Mouse (Mus musculus): ENCODE data around the gene Gm20388.

Gene Gm20388

DNA sequence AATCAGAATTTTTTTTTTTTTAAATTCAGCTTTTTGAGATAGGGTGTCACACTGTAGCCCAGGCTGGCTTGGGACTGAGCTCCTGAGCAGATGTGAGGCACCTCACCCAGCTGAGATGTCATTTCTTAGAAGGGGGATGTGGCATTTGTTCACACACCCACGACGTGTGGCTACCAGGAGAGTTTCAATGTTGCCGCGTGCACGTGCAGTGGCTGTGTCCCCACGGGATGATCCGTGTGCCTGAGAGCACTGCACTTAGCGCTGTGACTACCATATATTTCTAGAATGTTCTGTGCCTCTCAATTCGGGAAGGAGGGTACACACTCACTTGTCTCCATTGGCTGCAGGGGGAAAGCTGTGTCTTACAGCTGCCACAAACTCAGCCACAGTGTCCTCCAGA is 2525.5 kb downstream of the Gm20388 start:
- no peak for DNase-seq (ENCODE audit: low spot score in 2 of 2)

- DNase-seq (ENCODE audit: low spot score in 2 of 2) = no peak
These were observed 2526.0 kb downstream of the Gm20388 start for GRCm38 (mm10) chr8:122436586-122437125.

GRCm38 (mm10) chr8:122437708-122438331 is 2527.2 kb downstream of the Gm20388 start:
- no peak for DNase-seq (ENCODE audit: low spot score in 2 of 2)

- DNase-seq (ENCODE audit: low spot score in 2 of 2) = no peak
These were observed 2528.7 kb downstream of the Gm20388 start for GRCm38 (mm10) chr8:122439336-122439735.

- DNase-seq (ENCODE audit: low spot score in 2 of 2) = no peak
These were observed 2530.7 kb downstream of the Gm20388 start for GRCm38 (mm10) chr8:122441326-122441725.

- DNase-seq (ENCODE audit: low spot score in 2 of 2) = no peak
These were observed 2531.7 kb downstream of the Gm20388 start for GRCm38 (mm10) chr8:122442356-122442755.

- DNase-seq (ENCODE audit: low spot score in 2 of 2) = peak in 1 of 2 experiments; percentile 28
These were observed 2532.1 kb downstream of the Gm20388 start for GRCm38 (mm10) chr8:122442781-122443180.

DNA sequence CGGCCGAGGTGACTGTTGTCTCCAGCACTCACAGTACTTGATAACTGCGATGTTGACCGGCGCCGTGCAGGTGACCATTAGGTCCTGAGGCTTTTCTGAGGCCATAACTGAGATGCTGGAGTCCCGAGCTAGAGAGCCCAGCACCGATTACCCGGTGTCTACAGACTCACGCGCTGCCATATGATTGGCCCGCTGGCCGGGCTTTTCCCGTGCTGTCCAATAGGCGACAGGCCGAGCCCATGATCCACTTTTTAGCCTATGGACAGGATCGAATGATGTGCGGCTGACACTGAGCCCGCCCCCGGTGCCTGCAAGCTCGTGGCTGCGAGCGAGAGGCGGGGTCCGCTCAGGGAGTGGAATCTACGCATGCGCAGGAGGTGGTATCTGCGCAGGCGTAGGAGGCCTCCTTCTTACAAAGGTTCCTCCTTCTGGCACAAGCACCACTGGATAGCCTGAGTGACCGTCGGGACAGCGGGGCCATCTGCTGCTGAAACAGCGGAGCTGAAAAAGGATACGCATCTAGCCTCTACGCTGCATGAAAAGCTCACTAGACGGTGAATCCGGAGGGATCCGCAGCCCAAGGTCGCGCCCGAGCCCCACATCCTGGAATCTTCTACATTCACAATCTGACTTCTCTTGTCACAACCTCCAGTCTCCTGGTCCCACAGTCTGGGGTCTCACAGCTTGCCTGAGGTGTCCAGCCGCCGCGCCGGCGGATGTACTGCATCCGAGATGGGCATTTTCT is 2532.8 kb downstream of the Gm20388 start, which contains the start of gene Mvd:
TSS of gene Mvd (minus strand) at position 161 of the 745 bp plus-strand sequence.
- peak; percentile 99 to 100 for DNase-seq (ENCODE audit: low spot score in 2 of 2)

DNA sequence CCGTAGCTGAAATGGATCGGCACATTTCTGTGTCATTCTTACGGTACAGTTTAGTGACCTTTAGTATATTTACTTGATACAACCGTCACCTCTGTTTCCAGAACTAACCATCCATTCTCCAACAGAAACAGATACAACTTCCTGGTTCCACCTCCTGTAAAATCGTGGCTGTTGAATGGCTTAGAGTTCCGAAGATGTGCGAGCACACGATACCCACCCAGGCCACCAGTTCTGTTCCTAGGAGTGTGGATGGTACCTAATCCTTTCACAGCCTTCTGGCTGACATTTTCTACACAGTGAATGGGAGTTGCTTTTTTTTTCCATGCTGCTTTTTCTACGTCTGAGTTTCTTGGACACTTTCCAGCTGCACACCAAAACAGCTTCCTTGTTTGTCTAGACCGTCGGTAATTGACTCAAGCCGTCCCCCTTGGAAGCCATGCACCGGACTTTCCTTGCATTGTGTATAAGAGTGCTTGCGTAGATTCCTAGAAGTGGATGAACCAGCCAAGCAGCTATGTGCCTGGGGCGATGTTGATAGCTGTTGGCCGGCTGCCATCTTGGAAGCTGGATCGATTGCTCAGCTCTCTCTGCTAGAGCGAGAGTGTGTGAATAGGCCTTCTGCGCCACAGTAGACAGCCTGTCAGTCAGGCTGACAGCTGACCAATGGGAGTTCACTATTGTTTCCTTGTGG is 2533.6 kb downstream of the Gm20388 start:
- DNase-seq (ENCODE audit: low spot score in 2 of 2) = peak; percentile 83 to 90

DNA sequence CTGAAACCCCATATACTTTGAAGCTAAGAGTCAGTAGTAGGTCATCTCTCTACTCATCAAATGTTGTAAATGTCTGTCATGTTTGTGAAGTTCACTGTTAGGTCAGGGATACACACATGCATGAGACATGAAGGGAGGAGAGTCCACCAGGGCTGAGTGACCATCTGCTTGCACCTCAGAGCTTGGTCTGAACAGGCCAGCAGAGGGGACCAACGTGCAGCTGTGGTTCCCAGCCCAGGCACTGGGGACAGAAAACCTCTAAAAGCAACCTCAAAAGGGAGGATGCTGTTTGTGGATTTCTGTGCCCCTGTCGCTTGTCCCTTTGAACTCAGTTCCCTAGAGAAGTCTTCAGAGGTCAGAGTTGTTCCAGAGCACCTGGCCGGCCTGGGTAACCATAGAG is 2534.6 kb downstream of the Gm20388 start:
- no peak for DNase-seq (ENCODE audit: low spot score in 2 of 2)

GRCm38 (mm10) chr8:122451161-122451703 is 2540.6 kb downstream of the Gm20388 start:
- DNase-seq (ENCODE audit: low spot score in 2 of 2) = peak; percentile 74 to 80

DNA sequence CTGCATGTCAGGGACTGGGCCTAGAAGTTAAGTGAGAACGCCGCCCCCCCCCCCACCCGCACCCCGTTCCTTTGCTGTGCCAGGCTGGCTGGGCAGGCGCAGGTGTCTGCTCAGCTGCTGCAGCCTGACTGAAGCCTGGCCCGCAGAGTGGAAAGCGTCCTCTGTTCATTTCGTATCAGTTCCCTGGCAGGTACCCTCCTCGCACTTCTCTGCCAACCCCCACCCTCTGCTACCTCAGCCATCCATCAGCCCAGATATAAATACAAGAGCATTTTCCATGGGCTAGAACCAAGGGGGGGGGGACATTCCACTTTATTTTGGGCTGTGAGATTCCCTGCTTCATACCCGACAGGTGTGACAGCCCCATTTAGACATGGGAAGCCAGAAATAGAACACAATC is 2541.5 kb downstream of the Gm20388 start:
- peak; percentile 47 to 50 for DNase-seq (ENCODE audit: low spot score in 2 of 2)

DNA sequence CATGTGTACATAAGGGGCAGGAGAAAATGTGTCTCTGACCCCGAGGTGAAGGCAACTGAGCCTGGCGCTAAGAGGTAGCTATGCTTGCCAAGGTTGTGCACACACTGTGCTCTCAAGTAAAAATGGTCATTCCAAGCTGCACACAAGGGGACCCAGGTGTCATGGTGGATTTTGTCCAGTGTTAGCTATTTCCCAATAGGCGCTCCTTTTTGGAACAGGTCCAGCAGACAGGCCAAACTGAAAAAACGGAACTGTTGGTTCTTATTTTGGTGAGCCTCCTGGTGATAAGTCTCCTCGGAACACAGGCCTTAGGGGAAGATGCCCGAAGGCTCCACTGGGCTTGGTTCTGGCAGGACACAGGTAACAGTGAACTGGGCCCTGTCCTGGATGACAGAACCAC is 2543.8 kb downstream of the Gm20388 start:
- DNase-seq (ENCODE audit: low spot score in 2 of 2) = no peak

GRCm38 (mm10) chr8:122457171-122457570 is 2546.5 kb downstream of the Gm20388 start:
- no peak for DNase-seq (ENCODE audit: low spot score in 2 of 2)

DNA sequence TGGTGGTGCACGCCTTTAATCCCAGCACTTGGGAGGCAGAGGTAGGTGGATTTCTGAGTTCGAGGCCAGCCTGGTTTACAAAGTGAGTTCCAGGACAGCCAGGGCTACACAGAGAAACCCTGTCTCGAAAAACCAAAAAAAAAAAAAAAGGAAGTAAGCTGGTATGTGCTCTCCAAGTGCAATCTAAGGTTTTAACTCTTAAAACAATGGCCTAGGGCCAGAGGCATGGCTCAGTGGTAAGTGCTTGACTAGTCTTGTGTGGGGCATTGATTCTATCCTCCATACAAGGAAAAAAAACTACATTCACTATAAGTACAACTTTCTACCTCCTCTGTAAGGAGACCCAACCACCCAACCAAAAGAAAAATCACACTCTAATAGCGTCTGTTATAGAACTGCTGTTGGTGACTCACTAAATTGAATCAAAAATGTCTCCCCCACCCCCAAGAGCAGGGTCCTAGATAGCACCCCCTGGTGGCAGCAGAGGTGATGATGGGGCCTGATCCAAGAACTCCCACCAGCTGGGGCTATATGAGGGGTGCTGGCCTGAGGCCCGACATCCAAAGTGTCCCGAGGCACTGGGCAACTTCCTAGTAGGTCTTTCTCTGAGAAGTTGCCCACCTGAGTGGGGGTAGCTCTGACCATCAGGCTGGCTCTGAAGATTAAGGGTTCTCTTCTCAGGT is 2548.7 kb downstream of the Gm20388 start:
- DNase-seq (ENCODE audit: low spot score in 2 of 2) = no peak

DNA sequence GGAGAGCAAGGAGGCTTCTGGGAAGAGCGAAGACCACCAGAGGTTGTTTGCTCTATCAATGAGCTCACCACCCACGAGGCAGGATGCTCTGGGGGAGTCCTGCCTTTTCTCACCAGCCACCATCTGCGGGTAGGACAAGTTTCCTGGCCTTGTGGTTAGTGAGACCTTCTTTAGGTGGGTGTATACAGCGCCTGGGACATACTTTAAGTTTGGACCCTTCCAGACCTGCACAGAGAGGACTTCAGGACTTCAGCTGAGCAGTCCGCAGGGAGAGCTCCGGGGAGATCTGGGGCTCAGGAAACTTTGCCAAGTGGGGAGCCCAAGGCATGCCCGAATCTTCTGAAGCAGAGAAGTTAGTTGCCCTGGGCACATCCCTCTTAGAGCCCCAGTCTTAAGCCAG is 2549.3 kb downstream of the Gm20388 start:
- DNase-seq (ENCODE audit: low spot score in 2 of 2) = no peak

DNA sequence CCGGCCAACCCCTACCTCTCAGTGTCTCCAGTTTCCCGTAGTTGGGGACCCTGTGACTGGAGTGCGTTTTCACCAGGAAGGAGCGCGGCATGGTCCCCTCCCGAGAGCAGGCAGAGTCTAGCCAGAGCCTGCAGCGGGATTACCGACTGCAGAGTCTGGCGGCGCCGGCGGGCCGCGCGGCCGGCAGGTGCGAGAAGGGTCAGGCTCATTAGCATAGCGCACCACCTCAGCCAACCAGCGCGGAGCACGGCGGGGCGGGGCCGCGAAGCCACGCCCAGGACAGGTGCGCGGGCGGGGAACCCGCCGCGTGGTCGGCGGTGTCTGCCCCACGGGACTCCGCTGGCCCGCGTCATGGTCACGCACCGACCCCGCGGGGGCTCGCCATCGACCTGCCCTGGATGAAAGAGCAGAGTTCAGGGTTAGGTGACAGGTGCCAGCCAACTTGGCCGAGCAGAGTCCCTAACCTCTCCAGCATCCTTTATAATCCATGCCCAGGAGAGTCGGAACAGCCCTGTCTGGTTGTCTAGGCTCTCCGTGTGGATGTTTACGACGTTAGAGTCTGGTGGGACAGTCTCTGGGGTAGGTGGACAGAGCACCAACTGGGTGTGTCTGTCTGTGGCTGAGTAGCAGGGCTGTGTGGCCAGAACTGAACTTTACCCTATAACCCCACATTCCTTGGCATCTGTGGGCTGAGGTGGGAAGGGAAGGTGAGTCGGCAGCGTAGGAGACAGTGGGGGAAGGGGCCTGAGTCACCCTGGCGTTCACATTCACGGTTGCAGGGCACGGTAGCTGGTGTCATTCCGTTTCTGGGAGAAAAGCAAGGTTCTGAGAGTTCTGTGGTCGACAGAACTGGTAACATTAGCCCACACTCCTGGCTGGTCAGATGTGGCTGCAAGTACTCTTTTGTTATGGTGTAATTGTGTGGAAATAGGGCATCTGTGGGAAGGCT is 2550.2 kb downstream of the Gm20388 start, which contains the start of gene Snai3:
TSS of gene Snai3 (minus strand) at position 210 of the 949 bp plus-strand sequence.
- DNase-seq (ENCODE audit: low spot score in 2 of 2) = peak in 1 of 2 experiments; percentile 38

GRCm38 (mm10) chr8:122461473-122462148 is 2551.0 kb downstream of the Gm20388 start:
- DNase-seq (ENCODE audit: low spot score in 2 of 2) = no peak

- DNase-seq (ENCODE audit: low spot score in 2 of 2) = no peak
These were observed 2551.9 kb downstream of the Gm20388 start for GRCm38 (mm10) chr8:122462510-122462909.

Data from heart, adult 9 months (tissue).